Mouse (Mus musculus): ENCODE measurements around the gene Wasf2. TPM values are rescaled to one million over a fixed set of nuclear protein-coding genes. Genes with fewer than 3 reads are reported as not detected.

Gene Wasf2
- polyA plus RNA-seq, 1 experiment: 8.8 TPM

DNA sequence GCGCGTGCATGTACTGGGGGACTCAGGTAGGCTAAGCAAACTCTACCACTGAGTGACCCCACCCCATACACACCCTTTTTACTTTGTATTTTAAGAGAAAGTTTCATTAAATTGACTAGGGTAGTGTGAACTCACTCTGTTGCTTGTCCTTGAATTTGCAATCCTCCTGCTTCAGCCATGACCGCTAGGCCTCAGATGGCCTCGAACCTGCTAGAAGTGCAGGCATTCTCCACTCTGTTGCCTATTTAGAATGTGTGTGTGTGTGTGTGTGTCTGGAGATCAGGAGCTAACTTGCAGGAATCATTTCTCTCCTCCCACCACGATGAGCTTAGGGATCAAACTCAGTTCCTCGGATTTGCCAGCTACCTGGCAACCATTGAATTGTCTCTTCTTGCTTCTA, 10.7 kb upstream of the Wasf2 start:
- Histone ChIP-seq H3K9me3 (ENCODE audit: control insufficient read depth, low read length) (peaks cover 3% of the 10 kb centered on the region), H3K36me3 (ENCODE audit: control insufficient read depth) (no peaks in the 10 kb centered on the region), H3K4me1 (ENCODE audit: control insufficient read depth) (peaks cover 6% of the 10 kb centered on the region), H3K4me3 (replicated peaks) (no peak overlapping the region), H3K27me3 (ENCODE audit: control insufficient read depth) (peaks cover 9% of the 10 kb centered on the region)
- no peak for TF ChIP-seq GATA1 (IDR thresholded peaks at IDR 0.05; ENCODE audit: low read length)
- no peak for TF ChIP-seq TAL1 (IDR thresholded peaks at IDR 0.05; ENCODE audit: low read length)

DNA sequence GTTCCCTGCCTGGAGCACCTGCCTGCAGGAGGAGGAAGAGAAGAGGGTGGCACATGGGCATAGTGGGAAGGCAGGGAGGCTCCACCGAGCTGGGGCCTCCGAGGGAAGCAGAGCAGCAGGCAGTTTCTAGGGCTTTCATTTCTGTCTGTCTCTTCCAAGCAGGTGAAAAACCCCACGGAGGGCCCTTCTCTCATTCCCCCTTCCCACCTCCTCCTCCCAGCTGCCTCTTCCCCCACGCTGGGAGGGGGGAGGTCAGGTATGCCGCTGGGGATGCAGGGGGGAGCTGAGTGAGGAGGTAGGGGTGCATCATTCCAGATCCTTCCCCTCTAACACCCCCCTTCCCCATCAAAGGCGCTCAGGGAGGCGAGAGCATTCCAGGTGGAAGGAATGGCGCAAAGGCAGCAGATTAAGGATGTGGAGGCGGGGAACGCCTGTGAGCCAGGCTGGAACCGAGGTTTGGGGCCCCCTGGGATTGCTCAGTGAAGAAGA, 9.4 kb upstream of the Wasf2 start:
- H3K36me3 ChIP-seq (ENCODE audit: control insufficient read depth): no peaks in the 10 kb centered on the region
- H3K27me3 ChIP-seq (ENCODE audit: control insufficient read depth): peaks cover 9% of the 10 kb centered on the region
- peaks cover 6% of the 10 kb centered on the region for H3K4me1 ChIP-seq (ENCODE audit: control insufficient read depth)
- H3K9me3 ChIP-seq (ENCODE audit: control insufficient read depth, low read length): peaks cover 3% of the 10 kb centered on the region
- no peak for TF ChIP-seq TAL1 (IDR thresholded peaks at IDR 0.05; ENCODE audit: low read length)
- H3K4me3 ChIP-seq (replicated peaks): no peak overlapping the region

DNA sequence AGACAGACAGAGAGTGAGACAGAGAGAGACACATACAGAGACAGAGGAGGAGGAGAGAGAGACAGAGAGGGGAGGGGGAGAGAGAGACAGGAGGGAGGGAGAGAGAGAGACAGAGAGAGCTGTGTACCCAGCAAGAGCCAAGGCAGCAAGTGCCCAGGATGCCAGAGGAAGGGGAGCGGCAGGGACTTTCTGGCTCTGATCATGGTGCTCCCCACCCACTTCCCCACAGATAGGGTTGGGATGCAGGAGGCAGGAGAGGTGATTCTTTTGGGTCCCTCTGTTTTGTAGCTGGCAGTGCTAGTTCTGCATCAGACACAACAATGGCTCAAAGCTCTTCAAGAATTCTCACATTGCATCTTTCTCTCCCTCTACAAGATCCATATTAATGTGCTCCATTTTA, 8.9 kb upstream of the Wasf2 start:
- Histone ChIP-seq H3K9me3 (ENCODE audit: control insufficient read depth, low read length) (peaks cover 3% of the 10 kb centered on the region), H3K36me3 (ENCODE audit: control insufficient read depth) (no peaks in the 10 kb centered on the region), H3K4me3 (replicated peaks) (no peak overlapping the region), H3K27me3 (ENCODE audit: control insufficient read depth) (peaks cover 9% of the 10 kb centered on the region), H3K4me1 (ENCODE audit: control insufficient read depth) (peaks cover 6% of the 10 kb centered on the region)
- TF ChIP-seq TAL1 (IDR thresholded peaks at IDR 0.05; ENCODE audit: low read length): no peak
- no peak for TF ChIP-seq GATA1 (IDR thresholded peaks at IDR 0.05; ENCODE audit: low read length)

DNA sequence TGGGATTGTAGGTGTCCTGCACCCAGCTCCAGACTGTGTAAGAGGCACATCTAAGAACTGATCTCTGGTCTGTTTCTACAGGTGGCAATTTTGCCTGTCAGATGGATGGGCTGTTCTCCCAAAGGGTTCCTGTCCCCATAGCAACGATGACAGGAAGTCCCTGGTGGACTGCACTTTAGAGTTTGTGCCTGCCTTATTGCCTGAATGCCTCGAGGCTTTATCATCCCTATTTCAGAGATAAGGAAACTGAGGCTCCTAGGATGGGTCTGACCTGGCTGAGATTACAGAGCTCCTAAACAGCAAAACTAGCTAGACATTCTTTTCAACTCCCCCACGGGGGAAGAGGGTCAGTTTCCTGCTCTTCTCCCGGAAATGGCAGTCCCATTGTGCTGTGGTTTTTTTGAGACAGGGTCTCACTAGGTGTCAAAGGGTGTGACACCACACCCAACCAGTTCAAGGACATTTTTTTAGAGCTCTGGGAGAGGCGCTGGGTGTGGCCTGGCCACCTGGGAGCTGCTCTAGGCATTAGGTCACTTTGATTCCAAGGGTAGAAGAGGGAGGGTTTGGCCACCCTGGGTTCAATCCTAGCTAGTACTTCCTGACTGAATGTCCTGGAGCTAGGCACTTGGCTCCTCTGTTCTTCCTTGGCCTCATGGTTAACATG, 8.2 kb upstream of the Wasf2 start:
- H3K9me3 ChIP-seq (ENCODE audit: control insufficient read depth, low read length): peaks cover 3% of the 10 kb centered on the region
- peaks cover 9% of the 10 kb centered on the region for H3K27me3 ChIP-seq (ENCODE audit: control insufficient read depth)
- H3K4me1 ChIP-seq (ENCODE audit: control insufficient read depth): peaks cover 8% of the 10 kb centered on the region
- no peak overlapping the region for H3K4me3 ChIP-seq (replicated peaks)
- H3K36me3 ChIP-seq (ENCODE audit: control insufficient read depth): no peaks in the 10 kb centered on the region
- TF ChIP-seq TAL1 (IDR thresholded peaks at IDR 0.05; ENCODE audit: low read length) (no peak), GATA1 (IDR thresholded peaks at IDR 0.05; ENCODE audit: low read length) (no peak)

GRCm38 (mm10) chr4:133127079-133127478, 3.2 kb upstream of the Wasf2 start:
- no peaks in the 10 kb centered on the region for H3K27me3 ChIP-seq (ENCODE audit: control insufficient read depth)
- no peaks in the 10 kb centered on the region for H3K36me3 ChIP-seq (ENCODE audit: control insufficient read depth)
- H3K4me1 ChIP-seq (ENCODE audit: control insufficient read depth): peaks cover 29% of the 10 kb centered on the region
- H3K9me3 ChIP-seq (ENCODE audit: control insufficient read depth, low read length): peaks cover 3% of the 10 kb centered on the region
- TF ChIP-seq GATA1 (IDR thresholded peaks at IDR 0.05; ENCODE audit: low read length) (no peak), TAL1 (IDR thresholded peaks at IDR 0.05; ENCODE audit: low read length) (no peak)
- no peak overlapping the region for H3K4me3 ChIP-seq (replicated peaks)

DNA sequence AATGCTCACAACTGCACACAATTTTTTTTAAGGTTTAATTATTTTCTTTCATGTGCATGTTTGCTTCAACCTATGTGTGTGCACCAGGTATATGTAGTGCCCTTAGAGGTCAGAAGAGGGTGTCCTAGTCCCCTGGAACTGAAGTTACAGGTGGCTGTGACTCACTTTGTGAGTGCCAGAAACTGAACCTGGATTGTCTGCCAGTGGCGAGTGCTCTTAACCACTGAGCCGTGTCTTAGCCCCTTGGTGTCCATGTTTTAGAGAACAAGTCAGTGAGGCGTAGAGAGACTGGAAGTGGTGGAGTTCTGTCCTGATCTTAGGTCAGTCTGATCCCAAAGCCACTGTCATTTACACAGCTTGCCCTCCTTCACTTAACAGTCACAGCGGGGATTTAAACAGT, 2.4 kb upstream of the Wasf2 start:
- no peak overlapping the region for H3K4me3 ChIP-seq (replicated peaks)
- H3K4me1 ChIP-seq (ENCODE audit: control insufficient read depth): peaks cover 32% of the 10 kb centered on the region
- peaks cover 3% of the 10 kb centered on the region for H3K9me3 ChIP-seq (ENCODE audit: control insufficient read depth, low read length)
- no peak for TF ChIP-seq TAL1 (IDR thresholded peaks at IDR 0.05; ENCODE audit: low read length)
- no peak for TF ChIP-seq GATA1 (IDR thresholded peaks at IDR 0.05; ENCODE audit: low read length)
- H3K27me3 ChIP-seq (ENCODE audit: control insufficient read depth): no peaks in the 10 kb centered on the region
- no peaks in the 10 kb centered on the region for H3K36me3 ChIP-seq (ENCODE audit: control insufficient read depth)

- Histone ChIP-seq H3K9me3 (ENCODE audit: control insufficient read depth, low read length) (no peaks in the 10 kb centered on the region), H3K4me1 (ENCODE audit: control insufficient read depth) (peaks cover 34% of the 10 kb centered on the region), H3K27me3 (ENCODE audit: control insufficient read depth) (no peaks in the 10 kb centered on the region), H3K36me3 (ENCODE audit: control insufficient read depth) (peaks cover 2% of the 10 kb centered on the region), H3K4me3 (replicated peaks) (peak overlapping the region; percentile 98)
- no peak for TF ChIP-seq TAL1 (IDR thresholded peaks at IDR 0.05; ENCODE audit: low read length)
- TF ChIP-seq GATA1 (IDR thresholded peaks at IDR 0.05; ENCODE audit: low read length): no peak
Measured at GRCm38 (mm10) chr4:133129391-133129790, 914 bp upstream of the Wasf2 start.

- Histone ChIP-seq H3K9me3 (ENCODE audit: control insufficient read depth, low read length) (no peaks in the 10 kb centered on the region), H3K27me3 (ENCODE audit: control insufficient read depth) (no peaks in the 10 kb centered on the region), H3K4me3 (replicated peaks) (peak overlapping the region; percentile 98), H3K4me1 (ENCODE audit: control insufficient read depth) (peaks cover 34% of the 10 kb centered on the region), H3K36me3 (ENCODE audit: control insufficient read depth) (peaks cover 12% of the 10 kb centered on the region)
- no peak for TF ChIP-seq TAL1 (IDR thresholded peaks at IDR 0.05; ENCODE audit: low read length)
- TF ChIP-seq GATA1 (IDR thresholded peaks at IDR 0.05; ENCODE audit: low read length): no peak
Measured at GRCm38 (mm10) chr4:133130890-133131741, 811 bp downstream of the Wasf2 start.

GRCm38 (mm10) chr4:133132027-133132426, 1.7 kb downstream of the Wasf2 start:
- H3K36me3 ChIP-seq (ENCODE audit: control insufficient read depth): peaks cover 12% of the 10 kb centered on the region
- peak overlapping the region; percentile 98 for H3K4me3 ChIP-seq (replicated peaks)
- H3K4me1 ChIP-seq (ENCODE audit: control insufficient read depth): peaks cover 32% of the 10 kb centered on the region
- TF ChIP-seq TAL1 (IDR thresholded peaks at IDR 0.05; ENCODE audit: low read length) (no peak), GATA1 (IDR thresholded peaks at IDR 0.05; ENCODE audit: low read length) (no peak)
- H3K27me3 ChIP-seq (ENCODE audit: control insufficient read depth): no peaks in the 10 kb centered on the region
- no peaks in the 10 kb centered on the region for H3K9me3 ChIP-seq (ENCODE audit: control insufficient read depth, low read length)

Data from erythroblast, embryonic 14.5 days (primary cell).